Mouse (Mus musculus) heart, postnatal 14 days (tissue): ENCODE measurements around the gene Eprs. TPM values are rescaled to one million over a fixed set of nuclear protein-coding genes. Genes with fewer than 3 reads are reported as not detected.
A peak's percentile ranks its signal among the peaks of the same experiment; 100 is the strongest.

ENCODE experiments used
- DNase-seq, 2 experiments: peaks; one replicate each; pipeline ENCODE4 v3.0.0; 2021 to 2022
- intact Hi-C: fragments of 180-260 bp; cut with DNase I; formaldehyde crosslinking; loops from one replicate; pipeline ENCODE4 v1.15.1; 2025
- total RNA-seq, 2 experiments: library from RNA; stranded (reverse); gene quantifications; 2 replicates each; pipeline ENCODE4 v1.2.3; 2021

Eprs gene
- total RNA-seq, 2 experiments from 2014 or later = 67.6 to 69.2 TPM

- intact Hi-C loops = no loop called here
- DNase-seq = peak; percentile 54 to 65
Observed at GRCm38 (mm10) chr1:185438841-185439580, 76.2 kb downstream of the Eprs start.

DNA sequence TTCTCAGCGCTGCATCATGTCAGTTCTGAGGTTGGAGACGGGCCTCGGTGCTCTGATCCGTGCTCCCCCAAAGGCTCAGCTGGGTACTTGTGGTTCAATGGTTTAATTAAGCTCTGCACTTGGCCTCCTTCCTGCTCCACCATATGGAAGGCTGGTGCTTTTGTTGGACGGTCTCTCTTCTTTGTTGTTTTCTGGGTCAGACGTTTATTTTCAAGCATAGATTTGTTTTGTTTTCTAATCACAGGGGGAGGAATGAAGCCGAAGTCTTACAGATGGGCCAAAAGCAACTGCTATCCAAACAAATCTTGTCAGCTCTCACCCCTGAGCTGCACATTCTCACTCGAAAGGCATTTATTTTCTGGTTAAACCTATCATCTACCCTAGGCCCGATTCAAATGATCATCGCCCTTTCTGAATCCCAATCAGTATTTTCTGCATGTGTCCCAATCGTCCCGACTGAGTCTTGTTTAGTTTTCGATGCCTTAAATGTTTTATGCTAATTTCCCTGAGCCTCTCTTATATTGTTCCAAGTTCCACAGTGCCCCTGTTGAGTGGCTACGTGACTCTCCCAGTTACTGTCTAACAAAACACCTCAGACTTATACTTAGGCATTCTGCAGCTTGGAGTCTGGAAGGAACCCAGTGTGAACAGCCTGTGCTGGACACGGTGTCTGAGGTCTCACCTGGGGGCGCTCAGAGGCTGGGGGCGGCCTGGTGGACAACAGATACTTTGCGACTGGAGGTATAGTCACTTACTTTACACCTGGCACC lies 79.0 kb downstream of the Eprs start:
- DNase-seq = no peak
- intact Hi-C loops = no loop called here

- no peak for DNase-seq
- intact Hi-C loops = no loop called here
Observed at GRCm38 (mm10) chr1:185448936-185449335, 86.1 kb downstream of the Eprs start.

- intact Hi-C loops = no loop called here
- DNase-seq = no peak
Observed at GRCm38 (mm10) chr1:185449727-185450126, 86.9 kb downstream of the Eprs start.

DNA sequence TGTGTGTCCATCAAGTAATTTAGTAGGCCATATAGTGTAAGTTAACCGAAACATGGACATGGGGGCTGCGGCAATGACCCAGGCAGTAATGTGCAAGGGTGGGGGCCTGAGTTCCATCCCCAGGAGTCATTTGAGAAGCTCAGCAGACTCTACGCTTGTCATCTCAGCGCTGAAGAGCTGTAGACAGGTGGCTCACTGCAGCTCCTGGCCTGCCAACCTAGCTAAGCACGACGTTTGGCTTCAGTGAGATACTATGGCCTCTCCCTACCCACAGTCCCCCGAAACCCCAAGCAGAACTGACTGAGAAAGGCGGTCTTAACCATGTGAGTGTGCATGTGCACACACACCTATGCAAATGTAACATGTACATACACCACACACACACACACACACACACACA lies 88.2 kb downstream of the Eprs start:
- no peak for DNase-seq
- intact Hi-C loops = no loop called here

GRCm38 (mm10) chr1:185451495-185451894 lies 88.7 kb downstream of the Eprs start:
- intact Hi-C loops = no loop called here
- no peak for DNase-seq

DNA sequence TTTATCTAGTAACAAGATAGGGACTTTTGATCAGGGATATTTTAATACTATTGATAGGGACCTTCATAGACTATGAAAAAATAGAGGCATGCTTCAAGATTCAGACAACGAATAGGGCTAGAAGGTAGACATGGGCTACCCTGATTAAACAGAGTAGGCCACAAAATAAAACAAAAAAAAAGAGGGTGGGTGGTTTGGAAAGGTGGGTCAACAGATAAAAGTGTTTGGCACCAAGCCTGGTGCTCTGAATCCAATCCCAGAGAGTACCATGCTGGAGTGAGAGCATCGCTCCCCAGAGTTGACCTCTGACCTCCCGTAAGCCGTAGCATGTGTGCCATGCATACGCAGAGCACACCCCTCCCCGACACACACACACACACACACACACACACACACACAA lies 89.6 kb downstream of the Eprs start:
- intact Hi-C loops = no loop called here
- no peak for DNase-seq

- intact Hi-C loops = no loop called here
- no peak for DNase-seq
Observed at GRCm38 (mm10) chr1:185454144-185454543, 91.3 kb downstream of the Eprs start.

- peak; percentile 11 to 13 for DNase-seq
- intact Hi-C loops = no loop called here
Observed at GRCm38 (mm10) chr1:185454575-185454954, 91.7 kb downstream of the Eprs start, which contains the start of gene Slc30a10. TSS of gene Slc30a10 (plus strand) at chr1:185454848.

GRCm38 (mm10) chr1:185454955-185455701 lies 92.3 kb downstream of the Eprs start:
- intact Hi-C loops = no loop called here
- no peak for DNase-seq

- no peak for DNase-seq
- intact Hi-C loops = no loop called here
Observed at GRCm38 (mm10) chr1:185456327-185456726, 93.5 kb downstream of the Eprs start.

DNA sequence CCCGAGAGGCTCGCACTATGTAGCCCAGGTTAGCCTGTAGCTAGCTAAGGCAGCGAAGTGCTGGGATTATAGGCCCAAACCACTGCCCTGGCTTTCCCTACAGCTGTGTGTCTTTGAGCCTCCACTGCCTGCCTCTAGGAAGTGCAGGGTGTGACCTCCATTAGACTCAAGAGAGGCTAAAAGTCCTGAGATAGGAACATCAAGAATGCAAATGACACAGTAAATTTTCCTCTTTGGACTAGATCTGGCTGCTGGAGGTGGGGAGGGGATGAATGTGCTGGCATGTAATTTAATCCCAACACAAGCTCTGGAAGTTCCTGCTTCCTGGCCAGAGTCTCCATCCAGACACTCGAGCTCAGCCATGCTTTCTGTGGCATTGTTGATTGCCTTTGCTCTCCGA lies 97.3 kb downstream of the Eprs start:
- DNase-seq = no peak
- intact Hi-C loops = no loop called here

- intact Hi-C loops = no loop called here
Observed at GRCm38 (mm10) chr1:185462889-185463288, 100.0 kb downstream of the Eprs start.

DNA sequence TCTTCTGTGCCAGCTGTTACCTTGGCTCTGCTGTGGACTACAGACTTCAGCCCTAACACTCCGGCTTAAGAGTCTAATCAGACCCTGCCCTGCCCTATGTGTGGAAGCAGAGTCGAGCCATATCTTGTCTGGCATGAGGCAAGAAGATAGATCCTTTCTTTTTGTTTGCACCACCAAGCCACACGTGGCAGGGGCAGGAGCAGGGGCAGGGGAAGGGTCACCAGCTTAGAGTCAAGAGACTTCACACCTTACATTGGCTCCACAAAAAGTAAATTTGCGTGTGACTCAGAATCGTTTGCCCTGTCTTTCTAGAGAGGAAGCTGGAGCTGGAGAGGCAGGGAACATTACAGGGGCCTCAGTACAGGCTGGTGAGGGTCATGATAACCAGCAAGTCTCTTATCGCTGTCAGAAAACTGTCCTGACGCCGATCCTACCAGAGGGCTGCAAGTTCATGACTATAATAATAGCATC lies 106.7 kb downstream of the Eprs start:
- DNase-seq = no peak
- intact Hi-C loops = no loop called here

More at GRCm38 (mm10) chr1:185462889-185463288, 100.0 kb downstream of the Eprs start:
- DNase-seq = no peak

GRCm38 (mm10) chr1:185472025-185472720 lies 109.3 kb downstream of the Eprs start:
- no peak for DNase-seq
- intact Hi-C loops = no loop called here

DNA sequence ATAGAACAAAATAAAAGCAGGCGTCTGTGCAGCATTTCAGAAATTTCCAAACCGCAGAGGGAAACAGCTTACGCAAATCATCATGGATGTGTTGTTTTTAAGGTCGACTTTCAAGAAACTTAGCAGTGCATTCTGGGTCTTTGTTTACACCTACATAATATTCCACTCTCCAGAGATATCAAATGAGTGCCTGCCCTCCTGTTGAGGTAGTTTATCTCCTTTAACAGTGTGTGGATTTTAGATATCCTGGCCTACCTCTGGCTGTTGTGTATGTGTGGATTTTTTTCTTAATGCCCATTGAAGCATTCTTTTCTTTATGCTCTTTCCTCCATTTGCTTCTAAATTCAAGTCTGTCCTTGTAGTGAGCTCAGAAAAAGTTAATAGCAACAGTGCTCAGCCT lies 109.9 kb downstream of the Eprs start:
- intact Hi-C loops = no loop called here
- no peak for DNase-seq

DNA sequence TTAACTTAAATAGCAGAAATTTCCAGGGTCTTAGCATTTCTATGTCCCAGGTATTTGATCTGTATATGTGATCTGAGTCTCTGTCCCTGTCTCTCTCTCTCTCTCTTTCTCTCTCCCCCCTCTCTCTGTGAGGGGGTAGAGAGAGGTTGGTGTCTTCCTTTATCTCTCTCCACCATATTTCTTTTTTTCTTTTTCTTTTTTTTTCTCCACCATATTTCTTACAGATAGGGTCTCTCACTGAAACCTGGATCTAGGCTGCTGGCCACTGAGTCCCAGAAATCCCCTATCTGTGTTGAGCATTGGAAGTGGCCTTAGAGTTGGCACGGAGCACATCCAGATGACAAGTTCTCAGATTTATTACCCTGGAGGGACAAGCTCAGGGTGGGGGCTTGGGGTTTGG lies 110.6 kb downstream of the Eprs start:
- intact Hi-C loops = no loop called here
- DNase-seq = no peak
